Mouse (Mus musculus) adrenal gland, postnatal 4 days (tissue): Measurements from ENCODE around the gene Ccdc42. TPM values are rescaled to one million over a fixed set of nuclear protein-coding genes. Genes with fewer than 3 reads are reported as not detected.

Experiments used
- DNase-seq, 2 experiments: peaks; one replicate each; pipeline ENCODE4 v3.0.0; 2021 to 2022; ENCODE audit warnings: low spot score in 2 of 2, mixed read lengths in 2 of 2
- total RNA-seq, 2 experiments: library from RNA; stranded (reverse); gene quantifications; 2 replicates each; pipeline ENCODE4 v1.2.3; 2021

Gene Ccdc42
- total RNA-seq, 2 experiments from 2014 or later, result 0.53 TPM; not detected in 1

- DNase-seq, result no peak
Measured at GRCm38 (mm10) chr11:68644781-68645180, 58.0 kb downstream of the Ccdc42 start.

Other genes starting within 250 kb of the Ccdc42 start
- 10 to 100 TPM; 16.8 to 23.4 TPM for gene Ntn1, start 186.2 kb upstream of the Ccdc42 start, total RNA-seq
- 1 to 10 TPM in 1 of 2 experiments, under 1 TPM in 1; 0.87 to 1.1 TPM for gene Pik3r5, start 154.9 kb upstream of the Ccdc42 start, total RNA-seq
- 1 to 10 TPM; 4.7 to 5.0 TPM for gene Pik3r6, start 84.0 kb upstream of the Ccdc42 start, total RNA-seq
- under 1 TPM; 0.34 to 0.56 TPM for gene Mfsd6l, start 30.8 kb upstream of the Ccdc42 start, total RNA-seq
- gene Myh10, start 104.5 kb downstream of the Ccdc42 start, total RNA-seq, result 10 to 100 TPM; 69.4 to 98.3 TPM